Mouse (Mus musculus): ENCODE measurements around the gene Rab4a. TPM values are rescaled to one million over a fixed set of nuclear protein-coding genes. Genes with fewer than 3 reads are reported as not detected.

The Rab4a gene
- polyA plus RNA-seq, 1 experiment from 2014 or later: 36.3 TPM

DNA sequence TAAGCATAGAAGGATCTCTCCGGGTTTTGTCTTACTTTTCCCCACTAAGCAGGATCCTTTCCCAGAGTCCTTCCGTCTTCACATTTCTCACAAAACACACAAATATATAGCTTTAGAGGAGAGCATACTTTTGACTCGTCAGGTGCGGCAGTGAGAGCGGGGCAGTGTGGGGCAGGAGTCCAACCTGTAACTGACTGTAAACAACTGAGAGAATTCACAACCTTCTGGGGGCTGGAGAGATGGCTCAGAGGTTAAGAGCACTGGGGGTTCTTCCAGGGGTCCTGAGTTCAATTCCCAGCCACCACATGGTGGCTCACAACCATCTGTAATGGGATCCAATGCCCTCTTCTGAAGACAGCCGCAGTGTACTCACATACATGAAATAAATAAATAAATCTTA lies 6.4 kb upstream of the Rab4a start:
- Histone ChIP-seq H3K4me1 (ENCODE audit: insufficient read depth) (peaks cover 27% of the 10 kb centered on the region), H3K9ac (replicated peaks) (no peak overlapping the region), H3K9me3 (ENCODE audit: low read length) (no peaks in the 10 kb centered on the region), H3K4me3 (ENCODE audit: low read depth, low read length) (no peak overlapping the region), H3K36me3 (replicated peaks; ENCODE audit: insufficient read depth, low read length) (no peaks in the 10 kb centered on the region), H3K4me2 (ENCODE audit: low read depth, low read length) (no peak overlapping the region), H3K27ac (ENCODE audit: low read depth) (peak overlapping the region; percentile 41), H3K27me3 (ENCODE audit: insufficient read depth, low read length) (no peaks in the 10 kb centered on the region)
- ATAC-seq: no peak
- WGBS (ENCODE audit: insufficient replicate concordance): 71% methylated on average over 6 of the region's 6 CpGs
- DNase-seq: no peak
- TF ChIP-seq EP300 (IDR thresholded peaks at IDR 0.05; ENCODE audit: low read depth) (no peak), CTCF (IDR thresholded peaks at IDR 0.05; ENCODE audit: low read depth) (no peak)

DNA sequence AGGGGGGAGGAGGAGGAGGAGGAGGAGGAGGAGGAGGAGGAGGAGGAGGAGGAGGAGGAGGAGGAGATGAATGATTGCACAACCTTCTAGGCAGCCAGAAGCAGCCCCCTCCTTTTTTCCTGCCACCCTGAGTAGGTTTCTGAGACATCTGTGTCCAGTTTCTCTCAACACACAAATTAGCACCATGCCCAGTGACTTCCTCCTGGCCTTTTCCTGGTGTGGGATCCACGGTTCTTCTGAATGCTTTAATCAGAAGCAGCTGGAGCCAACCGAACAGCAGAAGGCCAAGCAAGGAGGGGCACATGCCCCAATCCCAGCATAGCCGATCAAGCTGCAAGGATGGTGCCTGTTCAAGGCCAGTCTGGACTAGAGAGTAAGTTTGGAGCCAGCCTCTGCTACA lies 5.9 kb upstream of the Rab4a start:
- DNase-seq: no peak
- no peaks in the 10 kb centered on the region for H3K36me3 ChIP-seq (replicated peaks; ENCODE audit: insufficient read depth, low read length)
- H3K4me2 ChIP-seq (ENCODE audit: low read depth, low read length): no peak overlapping the region
- WGBS (ENCODE audit: insufficient replicate concordance): 43% methylated on average over 3 of the region's 3 CpGs
- H3K9ac ChIP-seq (replicated peaks): no peak overlapping the region
- peaks cover 27% of the 10 kb centered on the region for H3K4me1 ChIP-seq (ENCODE audit: insufficient read depth)
- no peak overlapping the region for H3K27ac ChIP-seq (ENCODE audit: low read depth)
- TF ChIP-seq EP300 (IDR thresholded peaks at IDR 0.05; ENCODE audit: low read depth) (no peak), CTCF (IDR thresholded peaks at IDR 0.05; ENCODE audit: low read depth) (no peak)
- no peaks in the 10 kb centered on the region for H3K9me3 ChIP-seq (ENCODE audit: low read length)
- no peaks in the 10 kb centered on the region for H3K27me3 ChIP-seq (ENCODE audit: insufficient read depth, low read length)
- no peak overlapping the region for H3K4me3 ChIP-seq (ENCODE audit: low read depth, low read length)
- no peak for ATAC-seq

DNA sequence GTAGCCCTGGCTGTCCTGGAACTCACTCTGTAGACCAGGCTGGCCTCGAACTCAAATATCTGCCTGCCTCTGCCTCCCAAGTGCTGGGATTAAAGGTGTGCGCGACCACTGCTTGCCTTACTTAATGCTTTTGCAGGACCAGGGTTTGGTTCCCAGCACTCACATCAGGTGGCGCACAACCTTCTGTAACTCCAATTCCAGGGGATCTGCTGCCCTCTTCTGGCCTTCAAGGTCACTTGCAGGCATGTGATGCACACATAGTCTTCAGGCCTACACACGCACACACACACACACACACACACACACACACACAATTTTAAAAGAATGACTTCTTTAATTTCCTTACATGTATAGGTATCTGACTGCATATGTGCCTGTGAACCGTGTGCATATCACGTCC lies 4.9 kb upstream of the Rab4a start:
- Histone ChIP-seq H3K27me3 (ENCODE audit: insufficient read depth, low read length) (no peaks in the 10 kb centered on the region), H3K36me3 (replicated peaks; ENCODE audit: insufficient read depth, low read length) (no peaks in the 10 kb centered on the region), H3K4me3 (ENCODE audit: low read depth, low read length) (no peak overlapping the region), H3K4me1 (ENCODE audit: insufficient read depth) (peaks cover 33% of the 10 kb centered on the region), H3K9me3 (ENCODE audit: low read length) (no peaks in the 10 kb centered on the region), H3K9ac (replicated peaks) (no peak overlapping the region), H3K4me2 (ENCODE audit: low read depth, low read length) (no peak overlapping the region), H3K27ac (ENCODE audit: low read depth) (no peak overlapping the region)
- DNase-seq: no peak
- TF ChIP-seq CTCF (IDR thresholded peaks at IDR 0.05; ENCODE audit: low read depth) (peak; percentile 16; the same call in 1 of the 2 replicates), EP300 (IDR thresholded peaks at IDR 0.05; ENCODE audit: low read depth) (no peak)
- 89% methylated on average over 6 of the region's 7 CpGs for WGBS (ENCODE audit: insufficient replicate concordance)
- ATAC-seq: no peak

DNA sequence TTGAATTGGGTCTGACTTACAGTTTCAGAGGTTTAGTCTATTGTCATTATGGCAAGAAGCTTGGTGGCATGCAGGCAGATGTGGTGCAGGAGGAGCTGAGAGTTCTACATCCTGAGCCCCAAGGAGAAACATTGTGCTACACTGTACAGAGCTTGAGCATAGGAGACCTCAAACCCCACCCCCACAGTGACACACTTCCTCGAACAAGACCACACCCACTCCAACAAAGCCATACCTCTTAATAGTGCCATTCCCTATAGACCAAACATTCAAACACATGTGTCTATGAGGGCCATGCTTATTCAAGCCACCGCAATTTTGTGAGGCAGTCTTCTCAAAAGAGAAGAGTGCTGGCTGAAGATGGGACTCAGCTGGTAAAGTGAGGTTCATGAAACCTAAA lies 4.2 kb upstream of the Rab4a start:
- H3K27me3 ChIP-seq (ENCODE audit: insufficient read depth, low read length): no peaks in the 10 kb centered on the region
- 77% methylated on average over 2 of the region's 2 CpGs for WGBS (ENCODE audit: insufficient replicate concordance)
- H3K4me2 ChIP-seq (ENCODE audit: low read depth, low read length): no peak overlapping the region
- no peaks in the 10 kb centered on the region for H3K36me3 ChIP-seq (replicated peaks; ENCODE audit: insufficient read depth, low read length)
- no peak overlapping the region for H3K4me3 ChIP-seq (ENCODE audit: low read depth, low read length)
- DNase-seq: no peak
- no peak for ATAC-seq
- no peaks in the 10 kb centered on the region for H3K9me3 ChIP-seq (ENCODE audit: low read length)
- no peak overlapping the region for H3K27ac ChIP-seq (ENCODE audit: low read depth)
- no peak overlapping the region for H3K9ac ChIP-seq (replicated peaks)
- TF ChIP-seq EP300 (IDR thresholded peaks at IDR 0.05; ENCODE audit: low read depth): no peak
- no peak for TF ChIP-seq CTCF (IDR thresholded peaks at IDR 0.05; ENCODE audit: low read depth)
- H3K4me1 ChIP-seq (ENCODE audit: insufficient read depth): peaks cover 33% of the 10 kb centered on the region

DNA sequence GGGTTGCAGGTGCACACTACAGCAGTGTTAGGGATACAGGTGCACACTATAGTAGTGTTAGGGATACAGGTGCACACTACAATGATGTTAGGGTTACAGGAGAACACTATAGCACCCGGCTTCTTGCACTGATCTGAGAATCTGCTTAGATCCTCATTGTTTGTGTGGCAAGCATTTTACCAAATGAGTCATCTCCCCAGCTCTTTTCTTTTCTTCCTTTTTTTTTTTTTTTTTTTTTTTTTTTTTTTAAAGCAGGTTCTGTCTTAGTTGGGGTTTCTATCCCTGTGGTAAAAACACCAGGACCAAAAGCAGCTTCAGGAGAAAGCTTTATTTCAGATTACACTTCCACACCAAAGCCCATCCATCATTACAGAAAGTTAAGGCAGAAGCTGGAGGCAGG lies 2.1 kb upstream of the Rab4a start:
- Histone ChIP-seq H3K27ac (ENCODE audit: low read depth) (no peak overlapping the region), H3K9me3 (ENCODE audit: low read length) (no peaks in the 10 kb centered on the region), H3K9ac (replicated peaks) (no peak overlapping the region), H3K4me1 (ENCODE audit: insufficient read depth) (peaks cover 26% of the 10 kb centered on the region), H3K4me3 (ENCODE audit: low read depth, low read length) (no peak overlapping the region), H3K4me2 (ENCODE audit: low read depth, low read length) (no peak overlapping the region), H3K27me3 (ENCODE audit: insufficient read depth, low read length) (no peaks in the 10 kb centered on the region), H3K36me3 (replicated peaks; ENCODE audit: insufficient read depth, low read length) (no peaks in the 10 kb centered on the region)
- no peak for ATAC-seq
- no peak for TF ChIP-seq CTCF (IDR thresholded peaks at IDR 0.05; ENCODE audit: low read depth)
- WGBS (ENCODE audit: insufficient replicate concordance): 50% methylated on average over 1 of the region's 1 CpGs
- DNase-seq: no peak

DNA sequence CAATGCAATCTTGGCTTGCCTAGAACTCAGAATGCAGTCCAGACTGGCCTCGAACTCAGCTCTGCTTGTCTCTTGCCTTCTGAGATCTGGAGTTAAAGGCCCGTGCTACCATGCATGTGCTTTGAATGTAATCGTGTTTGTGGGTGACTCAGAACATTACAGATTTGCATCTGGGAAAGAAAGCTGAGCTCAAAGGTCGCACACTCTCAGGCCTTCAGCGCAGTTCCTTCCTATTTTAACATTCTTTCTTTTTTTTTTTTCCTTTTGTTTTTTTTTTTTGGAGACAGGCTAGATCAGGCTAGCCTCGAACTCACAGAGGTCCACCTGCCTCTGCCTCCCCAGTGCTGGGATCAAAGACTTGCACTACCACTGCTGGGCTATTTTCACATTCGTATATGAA lies 1.2 kb upstream of the Rab4a start:
- WGBS (ENCODE audit: insufficient replicate concordance): 76% methylated on average over 7 of the region's 7 CpGs

DNA sequence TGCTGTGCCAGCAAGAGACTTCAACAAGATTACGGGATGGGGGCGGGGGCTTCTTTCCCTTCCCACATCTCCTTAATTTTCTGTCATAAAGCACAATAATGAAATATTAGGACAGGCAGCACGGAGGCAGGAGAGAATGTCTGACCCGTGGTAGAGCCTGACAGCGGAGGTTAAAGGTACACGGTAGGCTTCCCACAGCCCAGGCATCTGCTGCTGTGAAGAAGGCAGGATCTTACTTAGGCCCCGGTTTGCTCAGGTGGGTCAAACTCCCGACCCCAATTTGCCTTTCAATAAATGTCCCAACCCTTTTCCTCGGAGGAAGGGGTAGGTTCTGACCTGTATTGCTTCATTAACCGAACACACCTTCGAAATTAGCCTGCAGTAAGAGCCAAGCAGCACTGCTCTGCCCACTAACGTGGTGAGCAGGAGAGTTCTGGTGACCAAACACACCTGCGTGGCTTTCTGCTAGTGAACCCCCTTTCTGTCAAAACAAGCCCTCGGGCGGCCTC lies 522 bp upstream of the Rab4a start:
- Histone ChIP-seq H3K4me2 (ENCODE audit: low read depth, low read length) (peak overlapping the region; percentile 83), H3K27me3 (ENCODE audit: insufficient read depth, low read length) (no peaks in the 10 kb centered on the region), H3K9ac (replicated peaks) (peak overlapping the region; percentile 85), H3K9me3 (ENCODE audit: low read length) (no peaks in the 10 kb centered on the region), H3K27ac (ENCODE audit: low read depth) (peak overlapping the region; percentile 80), H3K4me1 (ENCODE audit: insufficient read depth) (peaks cover 24% of the 10 kb centered on the region), H3K4me3 (ENCODE audit: low read depth, low read length) (peak overlapping the region; percentile 79), H3K36me3 (replicated peaks; ENCODE audit: insufficient read depth, low read length) (no peaks in the 10 kb centered on the region)
- ATAC-seq: peak; percentile 8; the same call in 1 of the 2 replicates
- TF ChIP-seq CTCF (IDR thresholded peaks at IDR 0.05; ENCODE audit: low read depth): no peak
- no peak for TF ChIP-seq EP300 (IDR thresholded peaks at IDR 0.05; ENCODE audit: low read depth)
- 22% methylated on average over 15 of the region's 15 CpGs for WGBS (ENCODE audit: insufficient replicate concordance)
- no peak for DNase-seq

More for the DNA sequence above, 1.2 kb upstream of the Rab4a start:
- TF ChIP-seq CTCF (IDR thresholded peaks at IDR 0.05; ENCODE audit: low read depth) (no peak), EP300 (IDR thresholded peaks at IDR 0.05; ENCODE audit: low read depth) (no peak)
- Histone ChIP-seq H3K4me3 (ENCODE audit: low read depth, low read length) (no peak overlapping the region), H3K4me2 (ENCODE audit: low read depth, low read length) (no peak overlapping the region), H3K27ac (ENCODE audit: low read depth) (no peak overlapping the region), H3K36me3 (replicated peaks; ENCODE audit: insufficient read depth, low read length) (no peaks in the 10 kb centered on the region), H3K9ac (replicated peaks) (no peak overlapping the region), H3K9me3 (ENCODE audit: low read length) (no peaks in the 10 kb centered on the region), H3K27me3 (ENCODE audit: insufficient read depth, low read length) (no peaks in the 10 kb centered on the region), H3K4me1 (ENCODE audit: insufficient read depth) (peaks cover 27% of the 10 kb centered on the region)
- ATAC-seq (no peak), DNase-seq (no peak)
